In genomic region chr17:4778161-4778560, GRCm38 (mm10) we compare ENCODE assay signal across 8 mouse cellular contexts.
DNase-seq lines count a peak whose midpoint lies in the region; ATAC-seq and TF ChIP-seq lines count a peak whose summit lies in the region.

No protein-coding gene starts in this region.

- H3K4me2 ChIP-seq in heart, postnatal 0 days (ENCODE audit: low read depth, low read length): no peak overlapping the region
- H3K4me2 ChIP-seq in lung, embryonic 14.5 days: peak overlapping the region; percentile 28; the same call in 1 of the 2 replicates

- peak; percentile 77 for ATAC-seq in heart, postnatal 0 days (ENCODE audit: insufficient read depth, low read depth)
- ATAC-seq in lung, embryonic 14.5 days (ENCODE audit: insufficient read depth): peak; percentile 86

- TF ChIP-seq POLR2A in brain, embryonic 14.5 days (IDR thresholded peaks at IDR 0.05; ENCODE audit: borderline replicate concordance, extremely low read depth, insufficient read depth, insufficient read length, poor library complexity, severe bottlenecking): no peak
- no peak for TF ChIP-seq POLR2A in olfactory bulb, adult 2 months (IDR thresholded peaks at IDR 0.05; ENCODE audit: insufficient read depth, low read depth, low read length)
- TF ChIP-seq POLR2A in thymus, adult 2 months (IDR thresholded peaks at IDR 0.05; ENCODE audit: control insufficient read depth, extremely low read depth, insufficient read depth, low read length, poor library complexity): no peak

- H3K27me3 ChIP-seq in heart, postnatal 0 days (ENCODE audit: control insufficient read depth, insufficient read depth, low read length): no peaks in the 10 kb centered on the region
- H3K27me3 ChIP-seq in lung, embryonic 14.5 days (ENCODE audit: insufficient read depth, low read length): no peaks in the 10 kb centered on the region
- no peaks in the 10 kb centered on the region for H3K27me3 ChIP-seq in thymus, adult 2 months (ENCODE audit: control insufficient read depth, insufficient read depth, low read length)

- no peak overlapping the region for H3K27ac ChIP-seq in heart, postnatal 0 days (ENCODE audit: low read depth)
- no peak overlapping the region for H3K27ac ChIP-seq in lung, embryonic 14.5 days (ENCODE audit: low read depth)
- no peak overlapping the region for H3K27ac ChIP-seq in olfactory bulb, adult 2 months (ENCODE audit: insufficient read depth, low read depth, low read length)
- no peak overlapping the region for H3K27ac ChIP-seq in thymus, adult 2 months (ENCODE audit: control insufficient read depth, insufficient read depth, low read length)

- H3K9me3 ChIP-seq in heart, postnatal 0 days (replicated peaks; ENCODE audit: control insufficient read depth, low read length): no peaks in the 10 kb centered on the region
- no peaks in the 10 kb centered on the region for H3K9me3 ChIP-seq in lung, embryonic 14.5 days (ENCODE audit: low read depth, low read length)

- H3K9ac ChIP-seq in heart, postnatal 0 days (replicated peaks; ENCODE audit: low read depth, low read length): no peak overlapping the region
- no peak overlapping the region for H3K9ac ChIP-seq in lung, embryonic 14.5 days

- H3K4me3 ChIP-seq in heart, postnatal 0 days (ENCODE audit: low read depth, low read length): no peak overlapping the region
- no peak overlapping the region for H3K4me3 ChIP-seq in lung, embryonic 14.5 days (ENCODE audit: low read depth, low read length)
- H3K4me3 ChIP-seq in olfactory bulb, adult 2 months (ENCODE audit: insufficient read depth, low read depth, low read length): no peak overlapping the region
- no peak overlapping the region for H3K4me3 ChIP-seq in thymus, adult 2 months (ENCODE audit: control insufficient read depth, insufficient read depth, low read length)

- 3% methylated on average over 14 of the region's 14 CpGs for WGBS in heart, postnatal 0 days
- WGBS in lung, embryonic 14.5 days: 4% methylated on average over 14 of the region's 14 CpGs
- 5% methylated on average over 14 of the region's 14 CpGs for WGBS in olfactory bulb, adult 2 months
- 4% methylated on average over 14 of the region's 14 CpGs for whole genome bisulfite sequencing in thymus, adult 2 months

- H3K4me1 ChIP-seq in heart, postnatal 0 days (ENCODE audit: control insufficient read depth, insufficient read depth): no peaks in the 10 kb centered on the region
- H3K4me1 ChIP-seq in lung, embryonic 14.5 days (ENCODE audit: insufficient read depth): no peaks in the 10 kb centered on the region
- peaks cover 3% of the 10 kb centered on the region for H3K4me1 ChIP-seq in olfactory bulb, adult 2 months (ENCODE audit: control insufficient read depth, insufficient read depth, low read length)
- H3K4me1 ChIP-seq in thymus, adult 2 months (replicated peaks; ENCODE audit: control insufficient read depth, insufficient read depth, low read length): no peaks in the 10 kb centered on the region

- peak; percentile 49 to 59 for DNase-seq in CD8-positive naive resting alpha-beta T cell, adult 2 months (ENCODE audit: low read depth in 2 of 2, low spot score in 2 of 2)
- peak; percentile 83 for DNase-seq in brain, embryonic 14.5 days (ENCODE audit: low read depth)
- DNase-seq in fibroblast of lung, adult 2 months (ENCODE audit: low read depth): peak; percentile 22
- DNase-seq in heart, postnatal 0 days (ENCODE audit: low spot score): peak; percentile 63
- DNase-seq in kidney, postnatal 25 days: peak; percentile 70 to 77
- peak; percentile 88 for DNase-seq in lung, embryonic 14.5 days
- peak; percentile 72 for DNase-seq in thymus, adult 2 months

- H3K36me3 ChIP-seq in heart, postnatal 0 days (replicated peaks; ENCODE audit: control insufficient read depth, insufficient read depth, low read length): no peaks in the 10 kb centered on the region
- H3K36me3 ChIP-seq in lung, embryonic 14.5 days (ENCODE audit: insufficient read depth): no peaks in the 10 kb centered on the region
- H3K36me3 ChIP-seq in thymus, adult 2 months (ENCODE audit: control insufficient read depth, insufficient read depth, low read length): no peaks in the 10 kb centered on the region

- TF ChIP-seq CTCF in brain, embryonic 14.5 days (IDR thresholded peaks at IDR 0.05; ENCODE audit: borderline replicate concordance, extremely low read depth, insufficient read depth, insufficient read length): peak; percentile 95
- peak; percentile 79 for TF ChIP-seq CTCF in heart, postnatal 0 days (IDR thresholded peaks at IDR 0.05; ENCODE audit: low read depth)
- TF ChIP-seq CTCF in lung, embryonic 14.5 days (IDR thresholded peaks at IDR 0.05; ENCODE audit: low read depth): peak; percentile 97
- TF ChIP-seq CTCF in olfactory bulb, adult 2 months (IDR thresholded peaks at IDR 0.05; ENCODE audit: insufficient read depth, low read depth, low read length): peak; percentile 96
- TF ChIP-seq CTCF in thymus, adult 2 months (IDR thresholded peaks at IDR 0.05; ENCODE audit: borderline replicate concordance, control insufficient read depth, extremely low read depth, insufficient read depth, low read length, poor library complexity): peak; percentile 98

- no peak for TF ChIP-seq EP300 in heart, postnatal 0 days (IDR thresholded peaks at IDR 0.05; ENCODE audit: low read depth)

Comparison
In these comparisons a context has a peak if more than half of its experiments do, and no peak if none do; other contexts are left out.
1. DNase-seq: peak in every context shown above with its lines; median percentile 88 in lung, embryonic 14.5 days; 83 in brain, embryonic 14.5 days; 74 in kidney, postnatal 25 days; 72 in thymus, adult 2 months; 63 in heart, postnatal 0 days; 54 in CD8-positive naive resting alpha-beta T cell, adult 2 months; 22 in fibroblast of lung, adult 2 months.